Mouse (Mus musculus) cerebellum, adult 2 months (tissue): Measurements from ENCODE around the gene Rerg. TPM values are rescaled to one million over a fixed set of nuclear protein-coding genes. Genes with fewer than 3 reads are reported as not detected.

ENCODE experiments used
- DNase-seq, 2 experiments: peaks; one replicate each; pipeline ENCODE4 v3.0.0; 2021
- H3K27ac ChIP-seq: fragments of 200-500 bp; 2 replicates; pipeline ENCODE4 v1.5.1; 2012; ENCODE audit warnings: low read length, control low read depth, inconsistent platforms; ENCODE audit not compliant: insufficient read depth
- H3K27me3 ChIP-seq: fragments of 200-500 bp; 2 replicates; pipeline ENCODE4 v1.6.1; 2012; ENCODE audit warnings: inconsistent platforms, mild to moderate bottlenecking, low read length, moderate library complexity; ENCODE audit not compliant: control insufficient read depth, insufficient read depth
- H3K4me1 ChIP-seq: fragments of 200-500 bp; 2 replicates; pipeline ENCODE4 v1.6.1; 2011; ENCODE audit warnings: low read length; ENCODE audit not compliant: control insufficient read depth, insufficient read depth
- H3K4me3 ChIP-seq: fragments of 200-500 bp; replicated peaks from 2 replicates; pipeline ENCODE3; 2011; ENCODE audit warnings: mild to moderate bottlenecking, low read depth, low read length, control low read depth; ENCODE audit not compliant: insufficient read depth
- CTCF ChIP-seq: fragments of 200-500 bp; IDR thresholded peaks from 2 replicates; pipeline ENCODE4 v1.5.1; 2011; ENCODE audit warnings: low read depth, mild to moderate bottlenecking, control low read depth, low read length, moderate library complexity, borderline replicate concordance; ENCODE audit not compliant: insufficient read depth
- POLR2A ChIP-seq: fragments of 200-500 bp; IDR thresholded peaks from 2 replicates; pipeline ENCODE4 v1.6.1; 2011; ENCODE audit warnings: low read length, control low read depth, borderline replicate concordance; ENCODE audit not compliant: insufficient read depth
- WGBS: fragments of 180-500 bp; shearing (Covaris S2); methylation state at CpG from one replicate; pipeline ENCODE4 v1.1.7; 2018; 5-methylcytosine and 5-hydroxymethylcytosine counted together
- polyA plus RNA-seq: library from polyadenylated mRNA; depleted of rRNA; stranded (reverse); fragments of >200 nt; gene quantifications from 2 replicates; pipeline ENCODE4 v1.2.3, GENCODE M21; 2012

Gene Rerg
- polyA plus RNA-seq, 1 experiment, result 9.2 TPM

DNA sequence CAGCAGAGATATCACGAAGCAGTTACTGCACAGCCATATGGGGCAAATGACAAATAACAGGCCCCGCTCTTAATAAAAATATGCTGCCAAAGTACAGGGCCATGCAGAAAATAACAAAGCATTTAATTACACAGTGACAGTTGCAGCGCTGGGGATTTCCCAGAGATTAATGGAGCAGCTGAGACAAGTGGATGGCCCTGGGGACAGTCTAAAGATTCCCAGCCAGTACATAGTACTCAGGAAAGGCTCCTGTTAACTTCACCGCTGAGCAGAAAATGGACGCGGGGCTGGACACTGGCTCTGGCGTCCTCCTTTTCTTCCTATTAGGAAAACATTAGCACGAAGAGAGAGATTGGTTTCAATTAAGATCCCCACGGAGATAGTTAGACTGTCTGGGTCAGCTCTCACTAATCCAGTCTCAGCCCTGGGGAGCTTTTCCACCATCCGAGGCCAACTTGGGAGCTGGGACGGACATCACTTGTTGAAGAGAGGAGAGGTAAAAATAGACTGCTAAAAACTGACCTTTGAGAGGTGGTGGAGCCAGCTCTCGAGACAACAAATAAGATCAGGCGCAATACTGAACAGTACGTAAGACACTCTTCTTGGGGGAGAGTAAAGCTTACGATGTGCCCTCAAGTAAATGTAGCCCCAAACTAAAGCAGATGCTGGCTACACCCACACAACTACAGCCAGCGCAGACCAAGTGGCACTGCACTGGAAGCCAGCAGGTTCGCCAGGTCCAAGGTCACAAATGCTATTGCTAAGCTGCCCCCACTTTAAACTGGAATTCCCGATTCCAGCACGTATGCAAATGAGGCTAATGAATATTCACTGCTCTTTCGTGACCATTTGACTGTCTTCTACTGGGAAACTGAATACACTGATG is 34.5 kb downstream of the Rerg start:
- no peak for TF ChIP-seq POLR2A
- TF ChIP-seq CTCF, result no peak
- no peaks in the 10 kb centered on the region; the same call in 1 of the 2 replicates for H3K27me3 ChIP-seq
- no peaks in the 10 kb centered on the region for H3K4me1 ChIP-seq
- H3K4me3 ChIP-seq, result no peak overlapping the region
- H3K27ac ChIP-seq, result no peak overlapping the region
- peak in 1 of 2 experiments; percentile 7 for DNase-seq
- 30% methylated on average over 20 of the region's 20 CpGs for WGBS

DNA sequence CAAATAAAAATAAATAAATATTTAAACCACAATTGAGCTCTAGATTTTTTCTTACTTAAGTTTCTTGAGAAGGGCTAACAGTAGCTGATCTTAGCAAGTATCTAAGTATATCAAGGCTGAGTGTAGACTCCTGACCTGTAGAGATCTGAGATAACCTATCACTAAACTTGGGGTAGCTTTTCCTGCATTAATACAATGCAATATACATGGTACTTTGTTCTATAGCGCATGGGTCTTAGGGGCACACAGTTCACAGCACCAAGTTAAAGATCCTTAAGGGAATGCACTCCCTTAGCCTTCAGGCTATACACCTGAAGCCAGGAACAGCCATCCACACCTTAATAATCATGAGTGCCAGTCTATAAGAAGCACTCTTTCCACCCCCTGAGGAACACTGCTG is 38.5 kb downstream of the Rerg start:
- 97% methylated on average over 1 of the region's 1 CpGs for WGBS

DNA sequence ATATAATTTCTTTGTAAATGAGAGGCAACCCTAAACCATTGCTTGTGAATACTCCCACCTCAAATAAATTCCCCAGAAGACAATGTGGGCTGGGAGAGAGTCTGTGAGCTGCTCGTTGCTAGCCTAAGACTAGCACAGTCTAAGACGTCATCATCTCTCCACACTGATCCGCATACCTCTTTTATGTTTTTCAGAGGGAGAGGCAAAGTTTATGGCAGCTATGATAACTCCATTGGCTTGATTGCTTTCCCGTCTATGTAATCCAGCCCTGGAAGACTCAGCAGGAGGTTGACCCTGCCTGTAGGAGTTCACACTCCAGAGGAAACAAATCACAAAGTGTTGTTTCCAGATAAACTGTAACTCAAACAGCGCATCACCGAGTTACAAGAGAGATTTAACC is 38.9 kb downstream of the Rerg start:
- H3K4me3 ChIP-seq, result no peak overlapping the region
- H3K27me3 ChIP-seq, result no peaks in the 10 kb centered on the region; the same call in 1 of the 2 replicates
- H3K27ac ChIP-seq, result no peak overlapping the region
- no peak for TF ChIP-seq POLR2A
- WGBS, result 57% methylated on average over 6 of the region's 6 CpGs
- no peaks in the 10 kb centered on the region for H3K4me1 ChIP-seq
- no peak for DNase-seq

More for the DNA sequence above, 38.5 kb downstream of the Rerg start:
- no peak overlapping the region for H3K27ac ChIP-seq
- no peaks in the 10 kb centered on the region for H3K4me1 ChIP-seq
- no peak for DNase-seq
- no peaks in the 10 kb centered on the region; the same call in 1 of the 2 replicates for H3K27me3 ChIP-seq
- no peak overlapping the region for H3K4me3 ChIP-seq
- TF ChIP-seq POLR2A (no peak), CTCF (no peak)

DNA sequence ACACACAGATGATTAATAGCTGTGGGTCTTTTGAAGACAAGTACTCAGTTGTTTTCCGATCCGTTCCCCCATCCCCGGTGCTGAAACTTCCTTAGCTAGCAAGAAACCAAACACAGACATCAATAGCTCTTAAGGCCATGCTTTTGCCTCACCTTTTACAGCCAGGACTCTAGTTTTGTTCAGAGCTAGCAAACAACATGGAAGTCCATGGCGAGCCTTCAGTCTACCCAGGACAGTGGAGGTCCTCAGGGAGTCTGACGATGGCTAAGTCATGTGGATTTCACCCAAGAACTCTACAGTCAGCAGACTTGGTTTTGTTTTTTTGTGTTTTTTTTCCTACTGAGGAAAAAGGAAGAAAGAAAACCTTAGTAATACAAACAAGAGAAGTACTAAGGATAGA is 43.4 kb downstream of the Rerg start:
- no peak overlapping the region for H3K27ac ChIP-seq
- TF ChIP-seq POLR2A, result no peak
- DNase-seq, result no peak
- no peaks in the 10 kb centered on the region for H3K27me3 ChIP-seq
- no peak overlapping the region for H3K4me3 ChIP-seq
- no peaks in the 10 kb centered on the region for H3K4me1 ChIP-seq
- 90% methylated on average over 5 of the region's 5 CpGs for WGBS

DNA sequence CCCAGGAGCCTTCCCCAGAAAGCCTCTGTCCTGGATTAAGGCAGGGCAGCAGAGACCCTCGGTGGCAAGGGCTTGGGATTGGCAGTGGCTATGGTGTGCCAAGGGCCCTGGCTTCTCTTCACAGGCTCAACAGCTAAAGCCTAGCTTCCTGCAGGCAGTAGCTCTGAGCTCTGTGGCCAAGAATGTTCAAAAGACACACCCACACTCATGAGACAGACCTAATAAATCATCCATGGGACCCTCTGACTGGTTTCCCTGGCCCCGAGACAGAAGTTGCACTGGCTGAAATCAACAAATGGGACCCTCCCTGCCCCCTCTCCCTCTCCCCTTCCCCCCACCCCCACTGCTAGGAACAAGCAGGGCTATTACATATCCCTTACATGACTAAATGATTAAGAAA is 44.1 kb downstream of the Rerg start:
- no peak overlapping the region for H3K4me3 ChIP-seq
- H3K4me1 ChIP-seq, result no peaks in the 10 kb centered on the region
- 32% methylated on average over 2 of the region's 2 CpGs for WGBS
- no peaks in the 10 kb centered on the region for H3K27me3 ChIP-seq
- TF ChIP-seq POLR2A (no peak), CTCF (no peak)
- H3K27ac ChIP-seq, result no peak overlapping the region
- DNase-seq, result no peak

DNA sequence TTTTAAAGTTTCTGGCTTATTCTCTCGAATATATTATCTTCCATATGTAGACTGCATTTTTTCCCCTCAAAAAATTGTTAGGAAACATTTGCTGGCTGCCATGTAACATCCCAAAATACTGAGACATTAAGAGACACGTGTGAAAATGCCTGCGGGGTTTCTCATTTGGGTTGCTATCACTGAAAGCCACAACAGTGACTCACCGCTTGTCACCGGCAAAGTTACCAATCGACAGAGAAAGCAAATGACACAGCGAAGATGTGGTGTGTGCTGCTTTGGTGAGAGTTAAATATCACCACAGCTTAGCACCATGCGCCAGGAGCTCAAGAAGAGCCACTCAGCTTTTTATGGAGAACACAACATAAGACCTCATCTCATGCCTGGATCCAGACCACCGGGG is 44.9 kb downstream of the Rerg start:
- Histone ChIP-seq H3K27me3 (no peaks in the 10 kb centered on the region), H3K27ac (no peak overlapping the region), H3K4me1 (no peaks in the 10 kb centered on the region), H3K4me3 (no peak overlapping the region)
- no peak for TF ChIP-seq CTCF
- TF ChIP-seq POLR2A, result no peak
- no peak for DNase-seq
- 86% methylated on average over 9 of the region's 9 CpGs for WGBS

DNA sequence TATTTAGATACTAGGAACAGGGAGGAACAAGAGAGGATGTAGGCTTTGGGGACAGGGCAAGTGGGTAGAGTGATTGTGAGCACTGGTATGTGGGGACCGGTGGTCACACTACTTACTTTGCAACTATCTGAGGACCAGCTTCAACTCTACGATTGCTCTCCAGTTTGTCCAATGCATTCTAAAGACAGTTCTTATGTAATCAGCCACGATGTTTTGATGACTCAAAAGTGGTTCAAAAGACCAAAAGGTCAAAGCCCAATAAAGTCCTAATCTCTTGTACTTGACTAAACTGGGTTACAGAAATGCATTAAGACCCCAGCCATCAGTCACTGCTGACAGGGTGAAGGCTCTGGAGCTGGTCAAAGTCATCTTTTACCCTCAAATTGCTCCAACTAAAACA is 45.3 kb downstream of the Rerg start:
- Histone ChIP-seq H3K27ac (no peak overlapping the region), H3K27me3 (no peaks in the 10 kb centered on the region), H3K4me1 (no peaks in the 10 kb centered on the region), H3K4me3 (no peak overlapping the region)
- WGBS, result 86% methylated on average over 3 of the region's 3 CpGs
- TF ChIP-seq CTCF, result no peak
- no peak for TF ChIP-seq POLR2A
- DNase-seq, result no peak

DNA sequence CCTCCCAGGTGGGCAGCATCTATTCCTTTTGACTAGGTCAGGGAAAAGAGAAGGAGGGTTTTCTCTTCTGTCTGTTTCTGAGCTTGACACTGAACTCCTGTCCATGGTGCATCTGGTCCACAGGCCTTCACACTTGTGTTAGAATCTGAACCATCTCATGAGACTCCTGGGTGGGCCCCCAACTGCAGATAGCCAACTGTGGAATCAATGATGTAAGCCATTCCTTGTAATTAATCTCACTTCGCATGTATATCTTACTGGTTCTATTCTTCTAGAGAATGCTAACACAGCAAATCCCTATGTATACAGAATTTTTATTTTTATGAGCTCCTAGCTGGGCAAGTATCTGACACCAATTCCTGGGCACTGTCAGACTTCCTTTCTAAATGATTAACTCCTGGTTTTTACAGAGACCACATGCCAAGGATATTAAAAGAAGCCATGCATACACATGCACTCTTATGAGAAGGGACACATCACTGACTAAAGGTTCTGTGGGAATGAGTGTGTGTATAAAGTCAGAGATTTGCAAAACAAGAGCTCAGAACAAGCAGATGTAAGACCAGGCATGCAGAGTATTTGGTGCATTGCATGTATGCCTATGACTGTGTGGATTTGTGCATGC is 53.3 kb downstream of the Rerg start:
- Histone ChIP-seq H3K4me3 (no peak overlapping the region), H3K27me3 (no peaks in the 10 kb centered on the region), H3K4me1 (no peaks in the 10 kb centered on the region), H3K27ac (no peak overlapping the region)
- WGBS, result 91% methylated on average over 1 of the region's 1 CpGs
- no peak for TF ChIP-seq POLR2A
- TF ChIP-seq CTCF, result no peak
- no peak for DNase-seq
